Mouse (Mus musculus) CH12.LX (cell line): ENCODE measurements around the gene Syngr2. TPM values are rescaled to one million over a fixed set of nuclear protein-coding genes. Genes with fewer than 3 reads are reported as not detected.

Experiments used
- DNase-seq: peaks from one replicate; pipeline ENCODE4 v3.0.0-alpha.2; 2013; ENCODE audit errors: extremely low read depth
- H3K27ac ChIP-seq: 2 replicates; pipeline ENCODE4 v1.5.1; 2012; ENCODE audit warnings: low read depth, mild to moderate bottlenecking, control low read depth, moderate library complexity; ENCODE audit not compliant: insufficient read depth
- H3K27me3 ChIP-seq: replicated peaks from 2 replicates; pipeline ENCODE3; 2012; ENCODE audit warnings: inconsistent platforms
- H3K36me3 ChIP-seq, 2 experiments: replicated peaks in 1 of 2; 2 replicates each; pipeline versions ENCODE3 to v1.6.1; 2012; ENCODE audit warnings: inconsistent platforms in 1 of 2, low read length in 1 of 2, mild to moderate bottlenecking in 1 of 2, mixed read lengths in 1 of 2, moderate library complexity in 1 of 2; ENCODE audit not compliant: control insufficient read depth in 1 of 2, insufficient read depth in 1 of 2
- H3K4me1 ChIP-seq, 2 experiments: 2 replicates each; pipeline ENCODE4 v1.6.1; 2012; ENCODE audit warnings: inconsistent platforms in 1 of 2, moderate library complexity in 1 of 2; ENCODE audit not compliant: insufficient read depth in 2 of 2, control insufficient read depth in 1 of 2
- H3K4me2 ChIP-seq: 2 replicates; pipeline ENCODE4 v1.6.1; 2012; ENCODE audit warnings: low read depth, mild to moderate bottlenecking, control low read depth; ENCODE audit not compliant: poor library complexity, insufficient read depth, severe bottlenecking
- H3K4me3 ChIP-seq, 3 experiments: fragments of 150-350 bp in 1 of 3; sonication (generic) in 1 of 3; replicated peaks in 1 of 3; 2 replicates each; pipeline versions ENCODE3 to v1.5.1; 2011 to 2012; ENCODE audit warnings: low read depth in 2 of 3, low read length in 2 of 3, mild to moderate bottlenecking in 2 of 3, moderate library complexity in 2 of 3, control low read depth in 1 of 3, improper control_type of control experiment in 1 of 3, inconsistent platforms in 1 of 3, mixed read lengths in 1 of 3; ENCODE audit not compliant: poor library complexity in 1 of 3
- H3K79me2 ChIP-seq: replicated peaks from 2 replicates; pipeline ENCODE4 v1.6.1; 2012; ENCODE audit warnings: mild to moderate bottlenecking, moderate library complexity; ENCODE audit not compliant: control insufficient read depth, poor library complexity, insufficient read depth, severe bottlenecking; ENCODE audit errors: extremely low read depth
- H3K9ac ChIP-seq: 2 replicates; pipeline ENCODE4 v1.6.1; 2012; ENCODE audit warnings: low read depth, mild to moderate bottlenecking, control low read depth, moderate library complexity; ENCODE audit not compliant: insufficient read depth
- H3K9me3 ChIP-seq: replicated peaks from 2 replicates; pipeline ENCODE3; 2012; ENCODE audit warnings: low read length, inconsistent platforms, mixed read lengths
- BHLHE40 ChIP-seq: IDR thresholded peaks from 2 replicates; pipeline ENCODE4 v1.6.1; 2011; ENCODE audit warnings: mild to moderate bottlenecking, low read depth, low read length, improper control_type of control experiment
- CHD1 ChIP-seq: IDR thresholded peaks from 2 replicates; pipeline ENCODE4 v1.6.1; 2012; ENCODE audit warnings: low read depth, low read length, improper control_type of control experiment, inconsistent platforms
- CHD2 ChIP-seq: IDR thresholded peaks from 2 replicates; pipeline ENCODE4 v1.6.1; 2011; ENCODE audit warnings: low read length, improper control_type of control experiment
- ELF1 ChIP-seq: IDR thresholded peaks from 2 replicates; pipeline ENCODE4 v1.6.1; 2014; ENCODE audit warnings: low read depth, mild to moderate bottlenecking, inconsistent platforms, low read length, improper control_type of control experiment
- EP300 ChIP-seq: IDR thresholded peaks from 2 replicates; pipeline ENCODE4 v1.6.1; 2011; ENCODE audit warnings: low read length, improper control_type of control experiment
- HCFC1 ChIP-seq: IDR thresholded peaks from 2 replicates; pipeline ENCODE4 v1.6.1; 2012; ENCODE audit warnings: low read depth, mild to moderate bottlenecking, inconsistent platforms, low read length, improper control_type of control experiment
- IRF4 ChIP-seq: IDR thresholded peaks from 2 replicates; pipeline ENCODE4 v1.6.1; 2014; ENCODE audit warnings: low read depth, mild to moderate bottlenecking, inconsistent platforms, low read length, improper control_type of control experiment
- MAFK ChIP-seq: IDR thresholded peaks from 2 replicates; pipeline ENCODE4 v1.6.1; 2011; ENCODE audit warnings: low read length, improper control_type of control experiment; ENCODE audit not compliant: insufficient replicate concordance
- MAX ChIP-seq: IDR thresholded peaks from 2 replicates; pipeline ENCODE4 v1.6.1; 2011; ENCODE audit warnings: low read length, improper control_type of control experiment
- MAZ ChIP-seq: IDR thresholded peaks from 2 replicates; pipeline ENCODE4 v1.6.1; 2012; ENCODE audit warnings: low read depth, mild to moderate bottlenecking, inconsistent platforms, low read length, improper control_type of control experiment, moderate library complexity
- MEF2A ChIP-seq: IDR thresholded peaks from 2 replicates; pipeline ENCODE4 v1.6.1; 2014; ENCODE audit warnings: low read depth, mild to moderate bottlenecking, inconsistent platforms, low read length, improper control_type of control experiment, borderline replicate concordance
- NELFE ChIP-seq: IDR thresholded peaks from 2 replicates; pipeline ENCODE4 v1.6.1; 2011; ENCODE audit warnings: low read depth, low read length, improper control_type of control experiment
- NRF1 ChIP-seq: IDR thresholded peaks from 2 replicates; pipeline ENCODE4 v1.6.1; 2014; ENCODE audit warnings: low read depth, mild to moderate bottlenecking, inconsistent platforms, low read length, improper control_type of control experiment, moderate library complexity
- POLR2A ChIP-seq: IDR thresholded peaks from 2 replicates; pipeline ENCODE4 v1.6.1; 2011; ENCODE audit warnings: low read depth, mild to moderate bottlenecking, improper control_type of control experiment, low read length
- POLR2AphosphoS2 ChIP-seq: IDR thresholded peaks from 2 replicates; pipeline ENCODE4 v1.6.1; 2011; ENCODE audit warnings: low read depth, low read length, improper control_type of control experiment
- SIN3A ChIP-seq: IDR thresholded peaks from 2 replicates; pipeline ENCODE4 v1.6.1; 2012; ENCODE audit warnings: low read length, improper control_type of control experiment, inconsistent platforms
- SMC3 ChIP-seq: IDR thresholded peaks from 2 replicates; pipeline ENCODE4 v1.6.1; 2011; ENCODE audit warnings: low read depth, low read length, improper control_type of control experiment
- TBP ChIP-seq: conservative IDR thresholded peaks from 2 replicates; pipeline ENCODE4 v1.6.1; 2011; ENCODE audit warnings: low read depth, low read length, improper control_type of control experiment
- TCF12 ChIP-seq: IDR thresholded peaks from 2 replicates; pipeline ENCODE4 v1.6.1; 2014; ENCODE audit warnings: low read depth, mild to moderate bottlenecking, inconsistent platforms, low read length, improper control_type of control experiment
- UBTF ChIP-seq: IDR thresholded peaks from 2 replicates; pipeline ENCODE4 v1.6.1; 2012; ENCODE audit warnings: low read depth, mild to moderate bottlenecking, inconsistent platforms, low read length, improper control_type of control experiment, moderate library complexity
- ZKSCAN1 ChIP-seq: IDR thresholded peaks from 2 replicates; pipeline ENCODE4 v1.6.1; 2012; ENCODE audit warnings: low read depth, inconsistent platforms, low read length, improper control_type of control experiment, borderline replicate concordance
- ZMIZ1 ChIP-seq: IDR thresholded peaks from 2 replicates; pipeline ENCODE4 v1.6.1; 2012; ENCODE audit warnings: low read depth, mild to moderate bottlenecking, inconsistent platforms, low read length, improper control_type of control experiment
- dilution Hi-C: fragments of 300-500 bp; cut with MboI; formaldehyde crosslinking; loops from 2 replicates; pipeline ENCODE4 v1.14.3; 2020; ENCODE audit warnings: low sequenced_read_pairs; ENCODE audit not compliant: extremely low pct_unique_long_range_greater_than_20kb, extremely low pct_ligation_motif_present
- in situ Hi-C: fragments of 300-500 bp; cut with MboI; formaldehyde crosslinking; loops from 3 replicates; pipeline ENCODE4 v1.14.3; 2019; ENCODE audit warnings: low sequenced_read_pairs, low pct_ligation_motif_present, low pct_unique_long_range_greater_than_20kb, mixed read lengths
- polyA plus RNA-seq: library from polyadenylated mRNA; unstranded; fragments of >175 nt; gene quantifications from 2 replicates; pipeline ENCODE4 v1.2.1, GENCODE M21; 2012; ENCODE audit warnings: low read depth; ENCODE audit not compliant: insufficient read length
- total RNA-seq, 2 experiments: library from RNA; depleted of rRNA; stranded (reverse); fragments of 300-350 nt in 1 of 2; fragments of >200 nt in 1 of 2; gene quantifications; 2 replicates each; pipeline ENCODE4 v1.2.3; 2012 to 2014

The Syngr2 gene
- total and polyA plus RNA-seq, 3 experiments = 409 to 654 (median 553) TPM

DNA sequence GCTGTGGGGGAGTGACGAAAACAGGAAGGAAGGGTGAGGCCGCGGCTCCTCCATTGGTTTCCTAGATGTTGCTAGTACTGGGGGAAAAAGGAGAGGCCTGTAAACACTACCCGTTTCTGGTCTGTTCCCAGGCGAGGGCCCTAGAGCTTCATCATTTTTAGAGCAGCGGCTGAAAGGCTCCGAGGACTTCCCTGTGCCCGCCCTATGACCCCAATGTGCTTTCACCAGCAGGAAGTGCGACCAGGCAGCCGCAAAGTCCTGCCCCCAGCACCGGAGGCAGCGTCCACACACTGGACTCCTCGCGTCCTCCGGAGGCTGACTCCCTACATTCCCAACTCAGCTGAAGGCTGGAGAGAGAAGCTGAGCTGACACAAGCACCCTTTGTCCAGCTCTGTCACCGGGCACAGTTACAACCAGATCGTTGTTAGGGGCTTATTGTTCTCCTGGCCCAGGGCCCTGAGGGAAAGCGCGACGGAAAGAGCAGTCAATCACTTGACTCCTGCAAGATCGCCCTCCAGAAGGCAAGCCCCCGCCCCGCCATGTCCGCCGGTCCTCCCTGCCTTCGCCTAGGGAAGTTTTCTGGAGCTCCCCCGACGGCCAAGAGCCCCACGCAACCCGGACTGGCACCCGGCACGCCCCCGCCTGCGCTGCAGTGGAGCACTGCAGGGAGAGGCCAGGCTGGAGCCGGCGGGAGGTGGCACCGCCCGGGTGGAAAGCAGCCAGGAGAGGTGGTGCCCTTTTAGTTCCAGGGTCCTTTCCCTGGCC lies 29.9 kb upstream of the Syngr2 start:
- in situ Hi-C loops = no loop called here
- Histone ChIP-seq H3K4me1 (peaks cover 8 to 64% of the 10 kb centered on the region in 2 experiments; a peak in 3 of 4 replicates), H3K4me3 (peak overlapping the region; percentile 68 to 94 (median 71)), H3K27me3 (no peaks in the 10 kb centered on the region), H3K27ac (peak overlapping the region; percentile 39), H3K4me2 (peak overlapping the region; percentile 75), H3K36me3 (peaks cover 29 to 50% of the 10 kb centered on the region in 2 experiments), H3K9ac (peak overlapping the region; percentile 33), H3K79me2 (no peaks in the 10 kb centered on the region), H3K9me3 (no peaks in the 10 kb centered on the region)
- dilution Hi-C loops = no loop called here
- peak; percentile 52 for DNase-seq
- TF ChIP-seq POLR2AphosphoS2 = peak; percentile 26; the same call in 1 of the 2 replicates
- TF ChIP-seq MAZ = peak; percentile 50; the same call in 1 of the 2 replicates
- TF ChIP-seq SMC3 = no peak
- no peak for TF ChIP-seq MAFK
- peak; percentile 62; the same call in 1 of the 2 replicates for TF ChIP-seq CHD1
- TF ChIP-seq HCFC1 = peak; percentile 50
- TF ChIP-seq POLR2A = peak; percentile 51; the same call in 1 of the 2 replicates
- no peak for TF ChIP-seq UBTF
- TF ChIP-seq ELF1 = peak; percentile 82
- no peak for TF ChIP-seq ZMIZ1
- TF ChIP-seq TCF12 = no peak
- TF ChIP-seq SIN3A = peak; percentile 80
- no peak for TF ChIP-seq ZKSCAN1
- no peak for TF ChIP-seq TBP
- TF ChIP-seq NRF1 = no peak
- peak; percentile 24; the same call in 1 of the 2 replicates for TF ChIP-seq NELFE
- peak; percentile 7; the same call in 1 of the 2 replicates for TF ChIP-seq IRF4
- TF ChIP-seq MAX = peak; percentile 49; the same call in 1 of the 2 replicates
- no peak for TF ChIP-seq MEF2A

GRCm38 (mm10) chr11:117780199-117780515 lies 29.3 kb upstream of the Syngr2 start:
- H3K36me3 ChIP-seq = peaks cover 24 to 50% of the 10 kb centered on the region in 2 experiments
- peak overlapping the region; percentile 33 for H3K9ac ChIP-seq
- TF ChIP-seq EP300 (0 out of 2 replicates have a peak, but pooled peaks have one; percentile 7), BHLHE40 (no peak), NELFE (peak; percentile 1; the same call in 1 of the 2 replicates), CHD2 (peak; percentile 13; the same call in 1 of the 2 replicates), MEF2A (0 out of 2 replicates have a peak, but pooled peaks have one; percentile 9), MAZ (no peak), TBP (no peak), IRF4 (no peak)
- peak overlapping the region; percentile 68 to 94 (median 71) for H3K4me3 ChIP-seq
- no peak for DNase-seq
- no peaks in the 10 kb centered on the region for H3K9me3 ChIP-seq
- H3K79me2 ChIP-seq = no peaks in the 10 kb centered on the region
- H3K4me1 ChIP-seq = peaks cover 8 to 64% of the 10 kb centered on the region in 2 experiments; a peak in 3 of 4 replicates
- H3K27ac ChIP-seq = no peak overlapping the region
- peak overlapping the region; percentile 75 for H3K4me2 ChIP-seq
- no peaks in the 10 kb centered on the region for H3K27me3 ChIP-seq
- dilution Hi-C loops (no loop called here), in situ Hi-C loops (no loop called here)
